Mouse (Mus musculus) frontal cortex, adult (tissue): Measurements from ENCODE around the gene Limk2.

Experiments used
- ATAC-seq: cut with Nextera tagmentation; 2 replicates; pipeline ENCODE4 v1.9.2; 2017; ENCODE audit warnings: mild to moderate bottlenecking, moderate library complexity, mixed read lengths; ENCODE audit not compliant: low TSS enrichment

The Limk2 gene

GRCm38 (mm10) chr11:3371599-3372295 lies 37.2 kb downstream of the Limk2 start:
- ATAC-seq, result peak; percentile 41; the same call in 1 of the 2 replicates

GRCm38 (mm10) chr11:3370928-3371598 lies 37.9 kb downstream of the Limk2 start:
- peak; percentile 94 for ATAC-seq

GRCm38 (mm10) chr11:3370162-3370561 lies 38.8 kb downstream of the Limk2 start:
- ATAC-seq, result no peak

DNA sequence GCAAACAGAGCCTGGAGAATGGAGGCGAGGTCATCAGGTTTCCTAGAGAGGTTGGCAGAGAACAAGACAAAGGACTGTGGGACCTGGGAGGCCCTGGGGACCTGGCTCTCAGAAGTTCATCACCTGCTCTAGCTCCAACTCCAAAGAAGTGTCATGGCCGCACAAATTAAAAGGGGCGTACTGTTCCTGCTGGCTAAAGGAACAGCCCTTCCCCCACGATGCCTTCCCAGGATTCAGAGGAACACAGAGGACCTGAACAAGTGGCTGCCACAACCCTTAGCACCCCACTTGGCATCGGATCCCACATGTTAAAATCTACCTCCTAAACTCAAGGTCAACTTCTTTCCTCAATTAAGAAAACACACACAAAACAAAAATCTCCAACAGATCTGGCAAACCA lies 39.5 kb downstream of the Limk2 start:
- no peak for ATAC-seq

DNA sequence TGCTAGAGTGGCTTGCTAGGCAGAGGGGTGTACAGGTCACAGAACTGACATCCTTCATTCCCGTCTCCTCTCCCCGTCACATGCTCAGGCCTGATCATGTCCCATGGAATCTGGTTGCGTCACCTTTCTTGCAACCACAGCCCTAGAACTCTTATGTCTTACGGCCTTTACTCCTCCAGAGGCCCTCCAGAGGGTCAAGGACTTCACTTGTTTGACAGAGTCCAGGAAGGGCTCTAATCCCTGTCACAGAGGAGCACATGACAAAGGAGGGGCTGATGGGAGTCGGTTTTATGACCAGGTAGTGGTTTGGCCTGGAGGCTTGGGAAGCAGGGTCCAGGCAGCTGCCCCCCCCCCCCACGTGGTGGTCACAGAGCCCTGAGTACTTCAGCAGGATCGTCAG lies 40.0 kb downstream of the Limk2 start:
- no peak for ATAC-seq

DNA sequence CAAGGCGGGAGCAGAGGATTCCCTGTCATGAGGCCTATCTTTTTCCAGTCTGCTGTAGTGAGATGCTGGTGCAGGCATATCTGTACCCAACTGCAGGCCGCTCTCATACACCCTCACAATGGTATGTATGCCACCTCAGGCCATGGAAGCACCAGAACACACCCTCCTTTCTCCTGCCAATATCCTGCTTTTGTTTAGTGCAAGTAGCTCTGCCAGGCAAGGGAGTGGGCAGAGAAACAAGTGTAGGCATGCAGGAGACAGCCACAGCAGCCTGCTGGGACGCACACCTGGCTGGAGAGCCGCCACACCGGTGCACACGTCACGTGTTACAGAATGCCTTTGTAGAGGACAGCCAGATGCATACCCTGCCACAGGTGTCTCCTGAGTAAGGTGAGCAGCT lies 42.6 kb downstream of the Limk2 start:
- ATAC-seq, result no peak

- ATAC-seq, result no peak
Observed at GRCm38 (mm10) chr11:3362854-3363253, 46.1 kb downstream of the Limk2 start.

DNA sequence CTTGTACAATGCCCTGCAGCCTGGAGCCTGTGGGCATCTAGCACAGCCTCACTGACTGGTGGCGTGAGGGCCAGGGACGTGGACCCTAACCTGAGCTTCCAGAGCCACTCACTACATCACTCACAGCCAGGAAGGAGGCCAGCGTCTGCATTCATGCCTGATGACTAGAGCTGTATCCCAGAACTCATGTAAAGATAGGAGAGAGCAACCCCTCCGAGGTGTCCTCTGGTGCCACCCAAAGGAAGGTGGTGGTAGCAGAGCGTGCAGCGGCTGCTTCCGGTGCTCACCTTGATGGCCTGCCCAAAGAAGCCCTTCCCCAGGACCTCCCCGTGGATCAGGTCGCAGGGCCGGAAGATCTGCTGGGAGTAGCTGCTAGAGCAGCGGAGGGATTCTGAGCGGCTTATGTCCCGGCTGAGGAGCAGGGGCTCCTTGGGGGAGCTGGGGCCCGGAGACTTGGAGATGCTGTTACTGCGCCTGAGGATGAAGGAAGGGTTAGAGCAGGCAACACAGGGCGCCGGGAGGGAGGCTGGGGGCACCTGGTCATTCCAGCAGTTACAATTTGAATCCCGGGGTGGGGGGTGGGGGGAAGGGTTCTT lies 55.9 kb downstream of the Limk2 start:
- ATAC-seq, result peak; percentile 44; the same call in 1 of the 2 replicates

DNA sequence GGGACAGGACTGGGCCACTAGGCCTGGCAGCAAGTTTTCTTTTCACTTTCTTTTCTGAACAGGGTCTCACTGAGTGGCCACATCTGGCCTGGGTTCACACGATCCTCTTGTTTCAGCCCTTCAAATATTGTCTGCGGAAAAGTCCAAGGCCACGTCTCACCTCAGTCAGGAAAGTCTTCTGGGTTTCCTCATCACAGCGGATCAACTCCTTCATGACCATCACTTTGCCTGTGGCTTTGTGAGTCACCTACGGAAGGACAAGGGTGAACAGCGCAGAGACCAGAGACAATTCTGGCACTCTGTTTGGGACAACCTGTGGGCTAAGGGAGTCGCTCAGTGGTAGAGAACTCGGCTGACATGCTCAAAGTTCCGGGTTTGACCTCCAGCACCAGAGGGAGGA lies 56.9 kb downstream of the Limk2 start:
- no peak for ATAC-seq

DNA sequence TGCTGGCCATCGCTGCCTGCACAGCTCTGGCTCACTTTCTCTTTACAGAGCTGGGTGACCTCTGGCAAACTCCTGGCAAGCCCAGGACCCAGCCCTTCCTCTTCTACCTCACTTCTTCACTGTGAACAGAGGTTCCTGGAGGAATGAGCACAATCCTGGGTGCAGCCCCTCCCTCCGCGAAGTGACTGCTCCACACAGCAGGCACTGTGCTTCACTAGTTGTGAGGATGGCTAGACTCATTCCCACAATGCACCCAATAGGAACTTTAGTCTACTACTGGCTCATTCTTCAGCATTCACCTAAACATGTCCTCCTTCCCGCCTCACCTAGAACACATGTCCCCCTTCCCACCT lies 59.7 kb downstream of the Limk2 start:
- no peak for ATAC-seq

- ATAC-seq, result no peak
Observed at GRCm38 (mm10) chr11:3348576-3349342, 60.2 kb downstream of the Limk2 start.

GRCm38 (mm10) chr11:3347835-3348195 lies 61.2 kb downstream of the Limk2 start:
- no peak for ATAC-seq

DNA sequence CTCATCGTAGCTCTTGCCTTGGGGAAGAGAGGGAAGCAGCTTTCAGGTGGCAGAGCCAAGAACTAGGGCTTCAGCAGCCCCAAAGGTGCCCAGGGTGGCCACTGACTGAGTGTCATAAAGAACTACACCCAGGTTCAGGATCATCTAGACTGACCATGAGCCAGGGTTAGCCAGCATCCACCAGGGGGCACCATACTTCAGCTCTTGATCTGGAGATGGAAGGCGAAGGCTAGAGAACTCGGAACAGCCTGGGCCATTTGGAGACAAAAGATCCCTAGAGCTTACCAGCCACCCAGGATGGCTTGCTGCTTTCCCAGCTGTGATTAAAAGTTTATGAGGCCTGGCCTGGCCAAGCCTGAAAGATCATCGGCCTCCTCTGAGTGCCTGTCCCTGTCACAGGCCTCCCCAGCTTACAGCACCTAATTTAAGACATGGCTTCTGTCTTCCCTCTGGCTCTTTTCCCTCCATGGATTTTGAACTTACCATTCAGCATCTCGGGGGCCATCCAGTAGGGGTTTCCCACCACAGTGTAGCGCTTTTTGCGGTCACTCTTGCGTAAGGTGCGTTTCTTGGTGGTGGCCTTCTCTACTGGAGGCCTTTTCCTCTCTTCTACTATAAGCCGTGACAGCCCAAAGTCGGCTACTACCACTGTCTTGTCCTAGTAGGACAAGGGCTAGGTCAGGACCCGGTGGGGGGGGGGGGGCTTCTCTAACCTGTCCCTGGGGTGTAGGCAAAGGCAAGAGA lies 61.7 kb downstream of the Limk2 start:
- ATAC-seq, result peak; percentile 79

DNA sequence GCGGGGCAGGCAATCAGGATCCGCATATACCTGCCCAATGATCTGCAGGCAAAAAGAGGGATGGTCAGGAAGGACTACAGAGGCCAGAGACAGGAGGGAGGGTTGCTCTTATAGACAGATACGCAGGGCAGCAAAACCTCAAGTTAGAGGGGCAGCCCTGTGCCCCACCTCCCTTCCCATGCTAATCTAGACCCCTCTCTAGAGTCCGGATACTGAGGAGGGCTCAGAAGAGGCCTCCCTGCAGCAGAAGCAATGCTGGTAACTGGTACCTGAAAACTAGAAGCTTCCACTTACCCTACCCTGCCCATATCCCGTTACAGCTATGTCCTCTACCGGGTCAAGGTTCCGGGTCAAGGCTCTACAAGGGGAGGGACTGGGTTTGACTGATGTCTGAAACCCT lies 62.6 kb downstream of the Limk2 start:
- no peak for ATAC-seq

GRCm38 (mm10) chr11:3344916-3345315 lies 64.1 kb downstream of the Limk2 start:
- ATAC-seq, result no peak

DNA sequence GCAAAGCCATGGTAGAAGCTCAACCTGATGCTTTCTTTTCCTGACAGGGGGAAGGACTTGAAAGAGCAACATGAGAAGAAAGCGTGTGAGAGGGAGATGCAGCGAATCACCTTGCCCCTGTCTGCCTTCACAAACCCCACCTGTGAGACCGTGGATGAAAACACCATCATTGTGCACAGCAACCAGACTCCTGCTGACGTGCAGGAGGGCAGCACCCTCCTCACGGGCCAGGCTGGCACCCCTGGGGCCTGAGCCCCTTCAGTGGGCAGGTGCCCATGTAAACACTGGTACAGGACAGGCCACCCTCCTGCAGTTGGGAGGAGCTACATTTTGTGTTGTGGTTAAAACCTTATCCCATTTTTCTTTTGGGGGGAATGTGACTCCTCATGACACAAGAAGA lies 67.5 kb downstream of the Limk2 start:
- no peak for ATAC-seq

DNA sequence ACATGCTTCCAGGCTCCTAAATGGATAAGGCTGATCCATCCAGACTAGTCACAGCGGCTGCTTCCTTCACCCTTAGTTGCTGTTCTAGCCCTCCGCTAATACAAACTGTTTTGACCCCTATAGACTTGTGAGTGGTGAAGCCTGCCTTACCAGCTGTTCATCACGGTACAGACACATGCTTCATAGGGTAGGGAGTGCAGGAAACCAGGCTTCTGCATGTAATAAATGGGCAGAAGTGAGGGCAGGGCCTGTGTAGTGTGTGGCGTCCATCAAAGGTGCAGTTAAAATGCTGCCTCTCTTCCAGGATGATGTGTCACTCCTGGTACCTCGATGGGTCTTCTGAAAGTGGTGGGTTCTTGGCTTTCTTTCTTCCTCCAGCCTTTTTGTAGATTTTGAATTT lies 71.0 kb downstream of the Limk2 start:
- ATAC-seq, result peak; percentile 11

- peak; percentile 69 for ATAC-seq
Observed at GRCm38 (mm10) chr11:3337173-3337955, 71.6 kb downstream of the Limk2 start.

- no peak for ATAC-seq
Observed at GRCm38 (mm10) chr11:3336602-3337001, 72.4 kb downstream of the Limk2 start.

DNA sequence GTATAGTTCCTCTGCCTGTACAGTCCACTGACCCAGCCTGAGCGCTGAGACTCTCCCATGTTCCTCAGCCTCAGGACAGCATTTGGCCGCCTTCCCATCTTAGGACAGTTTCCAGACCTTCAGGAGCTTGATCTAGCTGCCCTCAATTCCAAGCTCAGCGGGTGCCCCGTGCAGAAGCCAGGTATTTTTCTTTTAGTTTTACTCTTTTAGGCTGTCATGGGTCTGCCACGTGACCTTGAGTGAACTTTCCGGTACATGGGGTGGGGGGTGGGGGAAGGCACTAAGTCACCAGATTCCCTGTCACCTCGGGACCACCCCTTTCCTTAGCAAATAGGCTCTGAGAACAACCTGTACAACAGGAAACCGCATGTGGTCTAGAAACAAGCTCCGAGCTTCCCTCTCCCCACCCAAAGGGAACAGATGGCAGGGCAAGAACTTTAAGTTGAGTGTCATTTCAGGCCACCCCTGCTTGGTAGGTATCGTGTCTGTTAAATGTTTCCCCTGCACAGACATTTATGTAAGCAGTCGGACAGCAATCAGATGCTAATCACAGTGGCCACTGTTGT lies 73.3 kb downstream of the Limk2 start:
- no peak for ATAC-seq
